In the genomic region with DNA sequence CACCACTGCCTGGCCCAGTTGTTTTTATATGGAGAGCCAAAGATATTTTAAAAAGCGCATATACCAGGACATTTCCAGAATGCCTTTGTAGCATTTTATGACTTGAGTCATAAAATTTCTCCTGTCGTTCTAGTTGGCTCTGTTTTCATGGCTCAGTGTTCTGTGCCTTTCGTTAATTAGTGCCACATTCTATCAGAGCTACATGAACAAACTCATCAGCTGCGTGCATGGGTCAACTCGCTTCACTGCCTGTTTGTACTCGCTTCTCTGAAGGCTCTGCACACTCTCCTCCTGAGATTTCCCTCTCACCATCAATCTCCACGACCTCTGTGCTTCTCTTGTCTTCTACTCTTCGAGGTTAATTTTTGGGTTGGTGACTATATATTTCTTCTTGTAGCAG, we compare ENCODE assay signal across 9 mouse cellular contexts. TPM values are rescaled to one million over a fixed set of nuclear protein-coding genes. Genes with fewer than 3 reads are reported as not detected.
DNase-seq lines count a peak whose midpoint lies in the region; ATAC-seq and TF ChIP-seq lines count a peak whose summit lies in the region.
"Had no signal": no experiment of that assay in that cellular context is flagged by ENCODE, and none has a peak within 500 bp of the region (broad histone marks: within the 10 kb centered on the region; RNA-seq: fewer than 3 reads in every experiment).

No protein-coding gene starts in this region.

- H3K27me3 ChIP-seq in hindbrain, embryonic 14.5 days (ENCODE audit: control insufficient read depth, insufficient read depth, low read length), result no peaks in the 10 kb centered on the region
- H3K27me3 ChIP-seq in limb, embryonic 15.5 days, result no peaks in the 10 kb centered on the region

- peak overlapping the region; percentile 51; the same call in 1 of the 2 replicates for H3K27ac ChIP-seq in hindbrain, embryonic 14.5 days
- peak overlapping the region; percentile 59 for H3K27ac ChIP-seq in limb, embryonic 15.5 days

- ATAC-seq in hindbrain, embryonic 14.5 days (ENCODE audit: low FRiP score), result no peak
- ATAC-seq in limb, embryonic 15.5 days (ENCODE audit: insufficient number of reproducible peaks, low FRiP score, low TSS enrichment, low read depth), result no peak

- H3K9me3 ChIP-seq in hindbrain, embryonic 14.5 days (ENCODE audit: control insufficient read depth, low read length), result no peaks in the 10 kb centered on the region
- H3K9me3 ChIP-seq in limb, embryonic 15.5 days, result no peaks in the 10 kb centered on the region
- H3K9me3 ChIP-seq: forebrain, embryonic 12.5 days had no signal

- H3K36me3 ChIP-seq in hindbrain, embryonic 14.5 days (replicated peaks; ENCODE audit: control insufficient read depth, insufficient read depth), result no peaks in the 10 kb centered on the region
- H3K36me3 ChIP-seq in limb, embryonic 15.5 days, result no peaks in the 10 kb centered on the region
- H3K36me3 ChIP-seq: forebrain, embryonic 12.5 days had no signal

- no peak for TF ChIP-seq CTCF in brain, embryonic 14.5 days (IDR thresholded peaks at IDR 0.05; ENCODE audit: borderline replicate concordance, extremely low read depth, insufficient read depth, insufficient read length)

- 63% methylated on average over 8 of the region's 8 CpGs for whole genome bisulfite sequencing in hindbrain, embryonic 14.5 days
- 33% methylated on average over 8 of the region's 8 CpGs for WGBS in limb, embryonic 15.5 days

- H3K9ac ChIP-seq in hindbrain, embryonic 14.5 days, result no peak overlapping the region
- H3K9ac ChIP-seq in limb, embryonic 15.5 days, result no peak overlapping the region
- H3K9ac ChIP-seq: forebrain, embryonic 12.5 days had no signal

- H3K4me3 ChIP-seq in hindbrain, embryonic 14.5 days (replicated peaks; ENCODE audit: low read length), result no peak overlapping the region
- H3K4me3 ChIP-seq in limb, embryonic 15.5 days, result no peak overlapping the region
- H3K4me3 ChIP-seq: forebrain, embryonic 12.5 days had no signal

- no peak overlapping the region for H3K4me2 ChIP-seq in hindbrain, embryonic 14.5 days (replicated peaks)
- H3K4me2 ChIP-seq in limb, embryonic 15.5 days, result no peak overlapping the region

- peak; percentile 39 for DNase-seq in kidney, adult 9 months
- no peak for DNase-seq in kidney, postnatal 10 days
- DNase-seq in brain, embryonic 14.5 days (ENCODE audit: low read depth), result peak; percentile 39
- DNase-seq in hindbrain, embryonic 14.5 days (ENCODE audit: low spot score), result no peak
- no peak for DNase-seq in frontal cortex, postnatal 10 days (ENCODE audit: low spot score in 2 of 2)
- DNase-seq in adrenal gland, postnatal 25 days, result no peak
- DNase-seq in spleen, adult 18-20 months, result no peak

- peaks cover 22% of the 10 kb centered on the region for H3K4me1 ChIP-seq in hindbrain, embryonic 14.5 days (replicated peaks; ENCODE audit: control insufficient read depth, insufficient read depth, low read length)
- H3K4me1 ChIP-seq in limb, embryonic 15.5 days, result peaks cover 12% of the 10 kb centered on the region; the same call in 1 of the 2 replicates

- no peak for TF ChIP-seq POLR2A in brain, embryonic 14.5 days (IDR thresholded peaks at IDR 0.05; ENCODE audit: borderline replicate concordance, extremely low read depth, insufficient read depth, insufficient read length, poor library complexity, severe bottlenecking)

RNA-seq across cellular contexts. Expression of a gene that starts 30.2 kb away (rescaled TPM):
- polyA plus RNA-seq in brain, embryonic 14.5 days (2012; rRNA removed), result 14.2 and 21.6 TPM in 2 replicates
- polyA plus RNA-seq in hindbrain, embryonic 14.5 days (2014; fragmentation: Nextera tagmentation; extraction: Ambion mirVana), result 60.7 and 72.3 TPM in 2 replicates
- polyA plus RNA-seq in limb, embryonic 15.5 days (2015; fragmentation: Nextera tagmentation; extraction: Ambion mirVana), result 15.8 and 17.3 TPM in 2 replicates
- 15.5 and 16.9 TPM in 2 replicates for total RNA-seq in adrenal gland, postnatal 25 days (2021)

RNA-seq across cellular contexts. Expression of a gene that starts 37.2 kb away (rescaled TPM):
- polyA plus RNA-seq in brain, embryonic 14.5 days (2012; rRNA removed), result 30.9 and 32.6 TPM in 2 replicates
- 10.1 and 10.8 TPM in 2 replicates for polyA plus RNA-seq in hindbrain, embryonic 14.5 days (2014; fragmentation: Nextera tagmentation; extraction: Ambion mirVana)
- polyA plus RNA-seq in limb, embryonic 15.5 days (2015; fragmentation: Nextera tagmentation; extraction: Ambion mirVana), result 4.2 and 5.0 TPM in 2 replicates
- total RNA-seq in adrenal gland, postnatal 25 days (2021), result 18.6 and 19.0 TPM in 2 replicates

Comparison
In these comparisons a context has a peak if more than half of its experiments do, and no peak if none do; other contexts are left out.
1. DNase-seq: peak in kidney, adult 9 months (single experiment) and brain, embryonic 14.5 days (single experiment); none in kidney, postnatal 10 days (single experiment), hindbrain, embryonic 14.5 days (single experiment), frontal cortex, postnatal 10 days (0 of 2), adrenal gland, postnatal 25 days (single experiment) and spleen, adult 18-20 months (0 of 2).